Mouse (Mus musculus): ENCODE data around the gene Tcl1.

- TF ChIP-seq CTCF (IDR thresholded peaks at IDR 0.05; ENCODE audit: low read depth, low read length) (no peak), GATA1 (IDR thresholded peaks at IDR 0.05; ENCODE audit: borderline replicate concordance, low read length) (no peak), TAL1 (conservative IDR thresholded peaks at IDR 0.05; ENCODE audit: low read depth, low read length) (no peak), POLR2AphosphoS5 (IDR thresholded peaks at IDR 0.05; ENCODE audit: insufficient replicate concordance, low read depth, low read length) (no peak)
These were observed 36.6 kb upstream of the Tcl1 start for GRCm38 (mm10) chr12:105259221-105259620.
